Mouse (Mus musculus) lung, embryonic 16.5 days (tissue): ENCODE results near the gene Rgs12. TPM values are rescaled to one million over a fixed set of nuclear protein-coding genes. Genes with fewer than 3 reads are reported as not detected.

ENCODE experiments used
- ATAC-seq: fragments of 200-750 bp; cut with Nextera tagmentation; 2 replicates; pipeline ENCODE4 v1.8.0; 2017; ENCODE audit warnings: low read depth, mild to moderate bottlenecking, moderate library complexity
- H3K27ac ChIP-seq: fragments of 300-500 bp; sonication (generic); 2 replicates; pipeline ENCODE4 v1.5.1; 2014; ENCODE audit warnings: mild to moderate bottlenecking, control low read depth, low read length
- H3K27me3 ChIP-seq: fragments of 300-500 bp; sonication (generic); 2 replicates; pipeline ENCODE4 v1.6.1; 2014; ENCODE audit warnings: low read depth, low read length, mixed read lengths; ENCODE audit not compliant: control insufficient read depth, insufficient read depth
- H3K36me3 ChIP-seq: fragments of 300-500 bp; sonication (generic); 2 replicates; pipeline ENCODE4 v1.6.1; 2014; ENCODE audit warnings: low read length; ENCODE audit not compliant: control insufficient read depth, insufficient read depth
- H3K4me1 ChIP-seq: fragments of 300-500 bp; sonication (generic); replicated peaks from 2 replicates; pipeline ENCODE4 v1.6.1; 2014; ENCODE audit warnings: low read length, mixed read lengths; ENCODE audit not compliant: control insufficient read depth, insufficient read depth
- H3K4me2 ChIP-seq: fragments of 300-500 bp; sonication (generic); 2 replicates; pipeline ENCODE4 v1.6.1; 2014; ENCODE audit warnings: low read depth, low read length, control low read depth
- H3K4me3 ChIP-seq: fragments of 300-500 bp; sonication (generic); 2 replicates; pipeline ENCODE4 v1.5.1; 2014; ENCODE audit warnings: mild to moderate bottlenecking, low read length, control low read depth
- H3K9ac ChIP-seq: fragments of 300-500 bp; sonication (generic); 2 replicates; pipeline ENCODE4 v1.6.1; 2014; ENCODE audit warnings: low read length, control low read depth
- H3K9me3 ChIP-seq: fragments of 300-500 bp; sonication (generic); 2 replicates; pipeline ENCODE4 v1.6.1; 2016; ENCODE audit warnings: low read length; ENCODE audit not compliant: control insufficient read depth
- WGBS: fragments of 180-500 bp; shearing (Covaris S2); extraction: QIAGEN DNeasy Blood & Tissue Kit; methylation state at CpG from one replicate; pipeline ENCODE4 v1.1.7; 2014; 5-methylcytosine and 5-hydroxymethylcytosine counted together
- polyA plus RNA-seq: library from polyadenylated mRNA; unstranded; fragments of >200 nt; fragmentation: Nextera tagmentation; extraction: Ambion mirVana; gene quantifications from 2 replicates; pipeline ENCODE4 v1.2.1, GENCODE M21; 2015

Rgs12 gene
- polyA plus RNA-seq, 1 experiment from 2014 or later: 34.7 TPM

GRCm38 (mm10) chr5:35033068-35033467 is 83.8 kb downstream of the Rgs12 start:
- no peak for ATAC-seq

GRCm38 (mm10) chr5:35033619-35034018 is 84.4 kb downstream of the Rgs12 start:
- no peak overlapping the region for H3K4me3 ChIP-seq
- H3K4me2 ChIP-seq: no peak overlapping the region
- WGBS: 88% methylated on average over 1 of the region's 1 CpGs
- no peaks in the 10 kb centered on the region for H3K27me3 ChIP-seq
- no peak overlapping the region for H3K27ac ChIP-seq
- H3K36me3 ChIP-seq: peaks cover 14% of the 10 kb centered on the region
- no peaks in the 10 kb centered on the region for H3K9me3 ChIP-seq
- ATAC-seq: no peak
- H3K9ac ChIP-seq: no peak overlapping the region
- H3K4me1 ChIP-seq: 0 out of 2 replicates have a peak, but pooled peaks cover 2% of the 10 kb centered on the region

More at GRCm38 (mm10) chr5:35033068-35033467, 83.8 kb downstream of the Rgs12 start:
- H3K4me3 ChIP-seq: no peak overlapping the region
- no peak overlapping the region for H3K4me2 ChIP-seq
- no peaks in the 10 kb centered on the region for H3K9me3 ChIP-seq
- no peak overlapping the region for H3K9ac ChIP-seq
- H3K27ac ChIP-seq: no peak overlapping the region
- H3K4me1 ChIP-seq: 0 out of 2 replicates have a peak, but pooled peaks cover 2% of the 10 kb centered on the region
- 68% methylated on average over 5 of the region's 5 CpGs for WGBS
- H3K27me3 ChIP-seq: no peaks in the 10 kb centered on the region
- H3K36me3 ChIP-seq: peaks cover 16% of the 10 kb centered on the region

DNA sequence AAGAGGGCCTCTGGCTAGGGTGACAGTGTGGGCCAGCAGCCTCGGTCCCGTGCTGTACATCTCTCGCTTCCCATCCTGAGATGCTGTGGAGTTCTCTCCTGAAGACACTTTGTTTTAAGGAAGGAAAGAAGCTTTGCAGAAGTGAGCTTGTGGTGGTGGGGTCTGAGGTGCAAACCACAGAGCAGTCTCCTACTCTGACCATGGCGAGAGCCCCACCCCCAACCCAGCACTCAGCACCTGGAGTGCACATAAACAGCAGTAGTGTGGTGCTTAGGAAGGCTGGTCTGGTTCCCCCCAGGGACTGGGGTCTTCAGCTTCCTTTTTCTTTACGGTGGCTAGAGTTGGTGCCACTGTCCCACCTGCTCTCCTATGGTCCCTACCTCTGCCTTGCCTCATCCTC is 85.9 kb downstream of the Rgs12 start:
- no peak overlapping the region for H3K4me3 ChIP-seq
- no peaks in the 10 kb centered on the region for H3K9me3 ChIP-seq
- H3K4me2 ChIP-seq: no peak overlapping the region
- H3K36me3 ChIP-seq: peaks cover 7% of the 10 kb centered on the region
- H3K27me3 ChIP-seq: no peaks in the 10 kb centered on the region
- ATAC-seq: no peak
- H3K4me1 ChIP-seq: 0 out of 2 replicates have a peak, but pooled peaks cover 2% of the 10 kb centered on the region
- H3K27ac ChIP-seq: peak overlapping the region; percentile 33; the same call in 1 of the 2 replicates
- H3K9ac ChIP-seq: no peak overlapping the region
- 77% methylated on average over 5 of the region's 5 CpGs for WGBS

GRCm38 (mm10) chr5:35035795-35036194 is 86.5 kb downstream of the Rgs12 start:
- WGBS: 49% methylated on average over 4 of the region's 4 CpGs
- no peak overlapping the region for H3K9ac ChIP-seq
- no peak overlapping the region for H3K4me2 ChIP-seq
- H3K27ac ChIP-seq: peak overlapping the region; percentile 33; the same call in 1 of the 2 replicates
- H3K9me3 ChIP-seq: no peaks in the 10 kb centered on the region
- H3K4me1 ChIP-seq: 0 out of 2 replicates have a peak, but pooled peaks cover 2% of the 10 kb centered on the region
- no peak overlapping the region for H3K4me3 ChIP-seq
- no peaks in the 10 kb centered on the region for H3K27me3 ChIP-seq
- peaks cover 7% of the 10 kb centered on the region for H3K36me3 ChIP-seq
- peak; percentile 65; the same call in 1 of the 2 replicates for ATAC-seq

- Histone ChIP-seq H3K9ac (no peak overlapping the region), H3K27ac (no peak overlapping the region), H3K4me3 (no peak overlapping the region), H3K36me3 (peaks cover 7% of the 10 kb centered on the region), H3K4me2 (no peak overlapping the region), H3K4me1 (0 out of 2 replicates have a peak, but pooled peaks cover 2% of the 10 kb centered on the region), H3K27me3 (no peaks in the 10 kb centered on the region), H3K9me3 (no peaks in the 10 kb centered on the region)
- ATAC-seq: no peak
Measured at GRCm38 (mm10) chr5:35037438-35037837, 88.2 kb downstream of the Rgs12 start.

DNA sequence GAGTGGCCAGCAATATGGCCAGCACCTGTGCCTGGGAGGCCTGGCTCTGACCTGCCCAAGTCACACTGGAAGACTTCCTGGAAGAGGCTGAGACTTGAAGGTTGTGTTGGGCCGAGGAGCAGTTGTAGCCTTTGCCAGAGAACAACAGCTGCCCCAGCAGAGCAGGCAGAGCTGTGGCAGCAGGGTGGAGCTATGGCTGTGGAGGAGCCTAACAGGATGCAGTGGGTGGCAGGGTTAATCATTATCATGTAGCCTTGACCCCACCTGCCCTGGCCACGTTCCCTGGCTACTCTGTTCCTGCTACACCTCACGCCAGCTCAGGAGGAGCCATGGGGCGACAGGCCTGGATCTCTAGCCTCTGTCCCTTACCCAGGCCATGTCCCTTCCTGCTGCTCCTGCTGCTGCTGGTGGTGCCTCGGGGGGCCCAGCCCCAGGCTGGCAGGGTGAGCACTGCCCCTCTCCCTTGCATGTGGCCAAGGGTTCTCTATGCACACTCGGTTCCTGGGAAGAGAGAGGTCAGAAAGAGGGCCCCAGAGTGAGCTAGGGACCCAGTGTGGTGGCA is 92.1 kb downstream of the Rgs12 start, which contains the start of gene Hgfac:
TSS of gene Hgfac (plus strand) at position 242 of the 562 bp plus-strand sequence.
- 33% methylated on average over 6 of the region's 6 CpGs for WGBS
- no peak within 1 kb of the TSS for H3K27ac ChIP-seq
- H3K4me1 ChIP-seq: no peaks in the 10 kb centered on the region
- no peak for ATAC-seq
- H3K4me3 ChIP-seq: no peak within 1 kb of the TSS
- H3K27me3 ChIP-seq: no peaks in the 10 kb centered on the region
- no peaks in the 10 kb centered on the region for H3K9me3 ChIP-seq
- H3K9ac ChIP-seq: no peak within 1 kb of the TSS
- H3K4me2 ChIP-seq: no peak within 1 kb of the TSS
- H3K36me3 ChIP-seq: no peaks in the 10 kb centered on the region

- ATAC-seq: no peak
- no peaks in the 10 kb centered on the region for H3K36me3 ChIP-seq
- WGBS: 56% methylated on average over 10 of the region's 10 CpGs
- no peak overlapping the region for H3K4me3 ChIP-seq
- no peaks in the 10 kb centered on the region for H3K9me3 ChIP-seq
- H3K9ac ChIP-seq: no peak overlapping the region
- H3K27ac ChIP-seq: no peak overlapping the region
- no peaks in the 10 kb centered on the region for H3K27me3 ChIP-seq
- H3K4me1 ChIP-seq: no peaks in the 10 kb centered on the region
- H3K4me2 ChIP-seq: no peak overlapping the region
Measured at GRCm38 (mm10) chr5:35042431-35043109, 93.3 kb downstream of the Rgs12 start.

GRCm38 (mm10) chr5:35043110-35043451 is 93.8 kb downstream of the Rgs12 start:
- Histone ChIP-seq H3K9me3 (no peaks in the 10 kb centered on the region), H3K4me1 (no peaks in the 10 kb centered on the region), H3K36me3 (no peaks in the 10 kb centered on the region), H3K27me3 (no peaks in the 10 kb centered on the region), H3K4me2 (no peak overlapping the region), H3K27ac (no peak overlapping the region), H3K9ac (no peak overlapping the region), H3K4me3 (no peak overlapping the region)
- WGBS: 8% methylated on average over 1 of the region's 1 CpGs
- ATAC-seq: peak; percentile 81

GRCm38 (mm10) chr5:35050541-35050940 is 101.3 kb downstream of the Rgs12 start:
- Histone ChIP-seq H3K4me2 (no peak overlapping the region), H3K36me3 (no peaks in the 10 kb centered on the region), H3K9me3 (no peaks in the 10 kb centered on the region), H3K4me3 (no peak overlapping the region), H3K27me3 (no peaks in the 10 kb centered on the region), H3K4me1 (peaks cover 6% of the 10 kb centered on the region; the same call in 1 of the 2 replicates), H3K27ac (no peak overlapping the region), H3K9ac (no peak overlapping the region)
- ATAC-seq: no peak
- WGBS: 65% methylated on average over 5 of the region's 5 CpGs
